Mouse (Mus musculus) cerebellum, adult 18-20 months (tissue): ENCODE data around the gene Daam1.

Experiments used
- DNase-seq, 2 experiments: peaks; one replicate each; pipeline ENCODE4 v3.0.0; 2021

Gene Daam1

DNA sequence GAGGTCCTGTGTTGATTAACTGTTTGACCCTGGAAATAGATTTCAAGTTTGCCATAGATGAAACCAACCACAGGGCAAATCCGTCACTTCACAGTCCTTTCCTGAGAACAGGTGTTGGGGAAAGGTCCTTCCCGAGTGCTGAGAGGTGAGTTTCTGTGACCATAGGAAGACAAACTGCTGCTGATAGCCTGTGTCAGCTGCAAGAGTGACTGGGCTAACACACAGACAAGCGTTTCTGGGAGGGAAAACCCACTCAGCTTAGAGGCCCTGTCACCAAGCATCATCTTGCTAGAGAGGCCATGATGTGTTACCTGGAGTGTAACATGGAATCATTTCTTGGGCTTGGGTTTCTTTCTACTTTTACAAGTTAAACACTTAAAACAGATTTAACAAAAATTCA lies 35.1 kb downstream of the Daam1 start:
- no peak for DNase-seq

DNA sequence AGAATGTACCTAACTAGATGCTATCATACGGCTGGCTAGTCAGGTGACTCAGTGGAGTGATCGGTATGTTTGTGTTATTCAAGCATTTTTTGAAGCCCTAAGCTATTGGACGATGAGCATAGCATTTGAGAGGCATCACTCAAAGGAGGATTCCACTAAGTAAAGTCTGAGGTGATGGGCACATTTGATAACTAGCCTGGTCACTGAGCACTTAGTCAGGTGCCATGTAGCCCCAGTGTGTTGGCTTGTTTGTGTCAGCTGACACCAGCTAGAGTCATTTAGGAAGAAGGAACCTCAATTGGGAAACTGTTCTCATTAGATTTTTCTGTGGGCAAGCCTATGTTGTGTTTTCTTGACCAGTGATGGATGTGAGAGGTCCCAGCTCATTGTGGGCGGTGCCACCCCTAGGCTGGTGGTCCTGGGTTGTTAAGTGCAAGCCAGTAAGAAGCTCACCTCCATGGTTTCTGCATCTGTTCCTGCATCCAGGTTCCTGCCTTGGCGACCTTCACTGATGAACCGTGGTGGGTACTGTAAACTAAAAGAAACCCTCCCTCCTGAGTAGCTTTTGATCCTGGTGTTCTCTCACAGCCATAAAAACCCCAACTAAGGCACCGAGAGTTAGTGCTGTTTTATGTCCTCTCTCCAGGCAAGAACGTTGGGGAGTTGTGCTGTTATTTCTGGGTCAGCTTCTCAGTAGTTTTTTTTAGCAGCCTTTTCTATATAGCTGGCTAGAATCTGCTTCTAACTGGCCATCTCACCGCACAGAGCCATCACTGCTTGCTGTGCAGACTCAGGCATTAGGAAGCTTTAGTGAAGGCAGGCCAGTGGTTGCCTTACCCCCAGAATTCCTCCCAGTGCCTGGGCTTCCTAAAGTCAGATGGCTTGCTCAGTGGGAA lies 36.7 kb downstream of the Daam1 start:
- no peak for DNase-seq

DNA sequence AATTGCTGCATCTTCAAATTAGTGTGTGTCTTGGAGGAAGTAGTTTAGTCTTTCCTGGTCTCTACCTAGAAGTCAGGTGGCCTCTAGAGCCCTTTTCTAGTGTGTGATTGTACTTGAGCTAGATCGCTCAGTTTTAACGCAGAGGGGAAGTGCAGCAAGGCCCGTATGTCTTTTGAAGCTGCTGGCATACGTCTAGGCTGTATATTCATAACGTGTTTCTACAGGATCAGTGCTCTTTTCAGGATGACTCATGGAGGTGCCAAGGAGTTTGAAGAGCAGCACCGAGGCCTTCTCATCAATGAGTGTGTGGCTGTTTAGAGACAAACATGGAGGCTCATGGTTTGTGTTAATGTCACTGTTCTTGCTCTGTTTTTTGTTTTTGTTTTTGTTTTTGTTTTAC lies 39.8 kb downstream of the Daam1 start:
- no peak for DNase-seq

DNA sequence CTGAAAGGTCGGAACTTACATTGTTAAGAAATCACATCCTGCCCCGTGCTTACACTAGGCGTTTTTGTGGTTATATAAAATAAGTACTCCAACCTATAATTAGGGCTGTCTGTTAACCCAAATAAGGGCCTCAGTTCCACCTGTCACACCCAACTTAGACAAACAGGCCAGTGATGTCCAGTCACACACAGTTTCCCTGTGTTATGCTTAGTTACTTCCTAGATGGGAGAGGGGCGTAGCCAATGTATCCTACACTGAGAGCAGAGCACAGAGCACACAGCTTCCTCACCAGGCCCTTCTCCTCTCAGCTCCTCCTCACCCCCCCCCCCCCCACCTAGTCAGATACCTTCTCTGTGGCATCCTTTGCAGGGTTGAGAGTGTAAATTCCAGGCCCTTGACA lies 41.5 kb downstream of the Daam1 start:
- DNase-seq = no peak

DNA sequence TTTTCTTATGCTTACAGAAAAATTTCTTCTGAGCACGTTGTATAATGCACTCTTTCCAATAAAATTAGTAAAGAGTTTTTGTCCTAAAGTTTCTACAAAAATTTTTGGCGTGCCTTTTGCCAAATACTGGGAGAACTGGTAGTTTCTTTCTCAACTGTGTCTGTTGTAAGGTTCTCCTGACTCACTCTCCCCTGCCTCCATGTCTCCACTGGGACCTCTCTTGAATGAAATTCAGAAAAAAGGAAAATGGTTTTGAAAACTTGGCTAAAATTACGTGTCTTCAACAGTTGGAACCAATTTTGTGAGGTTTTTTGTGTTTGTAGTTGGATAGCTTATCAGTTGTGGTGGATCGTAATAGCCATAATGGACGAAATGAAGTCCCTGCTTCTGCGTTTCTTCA lies 43.7 kb downstream of the Daam1 start:
- DNase-seq = no peak

DNA sequence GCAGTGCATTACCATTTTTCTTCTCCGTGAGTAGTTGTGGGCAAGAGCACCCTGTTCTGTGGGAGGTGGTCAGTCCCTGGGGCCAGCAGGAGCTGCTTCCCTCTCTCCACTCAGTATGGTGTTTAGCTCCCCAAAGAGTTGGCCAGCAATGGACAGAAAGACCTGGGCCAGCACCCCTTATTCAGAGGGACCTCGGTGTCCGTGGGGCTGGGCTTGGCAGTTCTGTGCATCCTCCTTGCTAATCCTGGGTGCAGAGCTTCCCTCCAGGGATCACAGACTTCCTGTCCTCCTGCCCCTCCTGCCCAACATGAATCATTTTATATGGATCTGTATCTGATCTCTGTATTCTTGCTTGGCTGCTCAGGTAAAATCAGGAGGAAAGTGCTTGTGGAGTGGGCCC lies 44.1 kb downstream of the Daam1 start:
- no peak for DNase-seq

DNA sequence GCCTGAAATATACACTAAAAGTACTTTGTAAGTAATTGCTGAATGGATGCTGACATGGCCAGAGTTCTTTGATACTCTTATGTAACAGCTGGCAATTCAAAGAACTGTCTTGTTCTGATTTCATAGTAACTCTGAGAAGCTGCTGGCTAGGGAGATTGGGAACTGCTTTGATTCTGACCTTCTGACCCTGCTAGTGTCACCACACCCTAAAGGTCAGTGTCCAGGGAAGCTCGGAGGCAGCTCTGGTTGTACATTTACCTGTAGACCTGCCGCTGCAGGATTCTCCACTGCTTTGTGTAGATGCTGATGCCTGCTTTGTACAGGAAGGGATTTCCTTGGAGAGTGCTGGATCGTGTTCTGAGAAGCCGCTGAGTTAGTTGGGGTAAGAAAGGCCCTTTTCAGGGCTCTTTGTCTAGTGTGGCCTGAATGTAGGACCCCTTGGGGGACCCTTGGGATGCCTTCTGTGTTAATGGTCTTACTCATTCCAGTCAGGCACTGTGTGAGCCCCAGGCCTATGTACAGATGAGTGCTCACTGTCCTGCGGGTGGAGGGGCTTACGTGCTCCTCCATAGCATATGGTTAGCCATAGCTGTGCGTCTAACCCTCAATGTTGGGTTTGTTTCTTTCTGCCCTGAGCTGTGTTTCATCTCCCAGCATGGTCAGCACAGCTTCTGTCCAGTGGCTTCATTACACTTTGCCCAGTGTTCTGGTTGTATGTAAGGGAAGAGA lies 45.0 kb downstream of the Daam1 start:
- DNase-seq = no peak

DNA sequence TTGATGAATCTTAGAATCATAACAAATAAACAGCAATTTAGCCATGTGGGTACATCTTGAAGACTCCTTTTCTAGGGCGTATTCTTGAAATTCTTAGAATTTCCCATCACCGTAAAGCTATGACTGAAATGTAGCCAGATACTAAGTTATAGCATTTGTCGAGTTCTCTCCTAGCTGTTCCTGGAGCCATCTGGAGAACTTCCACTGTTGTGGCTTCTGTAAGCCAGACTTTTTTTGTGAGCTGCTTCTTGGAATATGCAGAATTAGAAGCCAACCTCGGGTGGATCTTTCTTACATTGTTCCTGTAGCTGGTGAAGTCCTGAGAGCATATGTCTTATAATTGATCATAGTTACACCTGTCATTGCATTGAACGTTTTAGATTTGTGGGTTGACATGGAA lies 50.1 kb downstream of the Daam1 start:
- no peak for DNase-seq

DNA sequence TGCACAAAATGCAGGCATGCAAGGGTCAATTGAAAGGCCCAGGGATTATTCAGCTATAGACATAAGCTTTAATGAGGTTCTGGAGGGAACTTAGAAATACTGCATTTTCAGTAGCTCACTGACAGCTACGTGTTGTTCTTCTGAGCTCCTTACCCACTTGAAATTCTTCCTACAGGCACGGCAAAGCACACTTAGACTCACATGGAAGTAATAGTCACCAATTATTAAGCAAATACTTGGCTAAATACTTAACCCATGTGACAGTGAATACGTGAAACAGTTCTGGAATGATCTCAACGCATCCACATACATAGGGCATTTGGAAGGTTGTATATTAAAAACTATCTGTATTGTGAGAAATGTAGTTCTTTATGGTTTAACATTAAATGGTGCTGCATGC lies 50.6 kb downstream of the Daam1 start:
- no peak for DNase-seq

DNA sequence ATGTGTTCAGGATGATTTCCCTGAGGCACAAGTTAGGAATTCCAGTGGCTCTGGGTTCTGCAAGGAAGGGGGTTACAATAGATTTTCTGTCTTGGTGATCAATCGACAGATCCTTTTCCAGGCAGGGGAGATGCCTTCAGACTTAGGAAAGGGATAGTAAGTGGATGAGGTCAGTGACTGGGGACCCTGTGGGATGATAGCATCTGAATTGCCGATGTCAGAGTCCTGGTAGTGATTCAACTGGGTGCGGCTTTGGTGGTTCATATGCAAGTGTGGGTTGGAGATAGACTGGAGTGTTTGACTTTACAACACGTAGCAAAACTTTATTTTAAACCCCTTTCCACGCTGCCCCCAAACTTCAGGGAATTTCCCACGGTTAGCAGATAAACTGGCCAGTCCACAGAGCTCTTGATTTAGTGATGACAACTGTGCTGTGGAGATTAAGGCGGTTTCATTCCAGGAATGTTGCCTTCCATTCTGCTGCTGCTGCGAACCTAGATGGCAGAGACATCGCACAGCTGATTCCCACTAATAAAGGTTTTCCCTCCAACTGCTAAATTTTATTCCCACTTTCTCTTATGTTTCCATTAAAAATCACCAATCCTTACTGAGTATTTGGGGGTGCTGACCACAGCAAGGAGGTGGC lies 52.3 kb downstream of the Daam1 start:
- DNase-seq = no peak

DNA sequence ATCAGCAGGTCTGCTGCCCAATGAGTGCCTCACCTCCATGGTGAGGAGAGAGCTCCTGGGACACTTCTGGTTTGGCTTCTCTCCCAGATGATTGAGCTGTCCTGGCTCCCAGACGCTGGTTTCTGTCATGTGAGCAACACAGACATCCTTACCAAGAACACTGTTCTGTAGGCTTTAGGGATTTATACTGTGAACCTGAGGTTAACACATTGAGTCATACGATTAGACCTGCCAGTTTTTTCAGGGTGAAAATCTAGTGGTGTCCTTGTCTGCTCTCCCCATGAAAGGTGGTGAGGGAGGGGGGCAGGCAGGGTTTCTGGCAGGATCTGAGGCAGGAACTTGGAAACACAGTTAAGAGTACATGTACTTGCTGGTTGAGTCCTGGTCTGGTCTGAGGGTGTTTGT lies 54.3 kb downstream of the Daam1 start:
- no peak for DNase-seq

DNA sequence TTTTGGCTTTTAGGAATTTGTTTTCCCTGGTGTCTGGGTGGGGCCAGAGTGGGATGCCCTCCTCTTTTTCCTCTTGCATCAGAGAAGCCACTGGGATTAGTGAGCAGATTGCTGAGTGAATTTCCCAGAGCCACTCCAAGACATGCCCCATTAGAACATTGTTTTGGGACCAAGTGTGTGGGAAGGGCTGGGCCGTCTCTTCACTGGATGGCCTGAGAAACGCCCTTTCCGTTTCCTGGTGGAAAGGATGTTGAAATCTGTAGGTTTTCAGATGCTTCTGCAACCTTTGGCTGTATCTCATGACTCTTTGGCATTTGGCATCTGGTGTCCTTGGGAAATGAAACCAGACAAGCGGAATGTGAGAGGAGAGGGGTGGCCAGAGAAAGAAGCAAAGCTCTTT lies 54.8 kb downstream of the Daam1 start:
- DNase-seq = no peak

DNA sequence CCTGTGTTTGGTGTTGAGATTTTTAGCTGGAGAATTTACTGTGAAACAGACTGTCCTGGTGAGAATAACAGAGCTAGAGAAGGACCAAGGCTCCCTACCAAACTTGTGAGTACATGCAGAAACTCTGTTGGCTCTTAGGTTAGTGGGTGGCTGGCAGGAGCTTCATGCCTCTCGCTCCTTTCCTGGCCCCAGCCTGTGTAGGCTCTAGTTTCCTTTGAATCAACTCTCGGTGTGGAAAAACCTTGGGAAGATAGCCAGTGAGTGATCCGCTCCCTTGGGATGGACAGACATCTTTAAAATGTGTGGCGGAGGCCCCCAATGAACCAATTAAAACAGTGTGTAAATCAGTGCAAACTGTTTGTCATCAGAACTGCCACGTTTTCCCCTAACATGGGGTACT lies 55.5 kb downstream of the Daam1 start:
- no peak for DNase-seq

DNA sequence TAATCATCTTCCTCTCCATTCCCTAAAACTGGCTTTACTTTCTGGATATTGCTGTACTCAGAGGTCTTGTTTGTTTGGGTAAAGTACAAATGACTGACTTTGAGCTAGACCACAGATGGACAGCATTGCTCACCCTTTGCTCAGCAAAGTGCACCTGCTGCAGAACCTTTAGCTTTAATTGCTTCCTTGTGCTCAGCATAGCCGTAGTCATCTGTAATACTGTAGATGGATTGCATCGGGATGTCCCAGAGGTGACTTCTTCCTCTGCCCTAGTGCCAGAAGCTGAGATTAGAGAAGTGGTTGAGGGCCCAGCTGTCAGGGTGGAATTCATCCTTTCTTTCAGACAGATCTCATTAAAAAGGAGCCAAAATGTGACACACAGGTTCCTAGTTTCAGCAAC lies 56.1 kb downstream of the Daam1 start:
- DNase-seq = no peak

DNA sequence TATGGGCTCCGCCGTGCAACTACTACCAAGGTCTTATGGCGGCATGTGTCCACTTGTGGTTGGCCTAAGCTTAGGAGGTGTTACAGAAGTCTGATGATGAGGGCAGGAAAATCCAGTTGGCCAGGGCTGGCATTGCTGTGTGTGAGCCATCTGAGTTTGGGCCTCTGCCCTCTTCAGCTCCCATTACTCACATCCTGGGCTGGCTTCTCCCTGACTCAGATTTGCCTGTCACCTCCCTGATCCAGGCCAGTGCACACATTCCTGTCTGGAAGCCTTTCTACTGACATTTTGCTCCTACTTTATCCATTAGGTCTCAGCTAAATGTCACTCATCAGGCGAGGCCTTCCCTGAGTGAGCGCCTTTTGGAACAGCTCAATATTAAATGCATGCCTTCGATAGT lies 57.5 kb downstream of the Daam1 start:
- no peak for DNase-seq

DNA sequence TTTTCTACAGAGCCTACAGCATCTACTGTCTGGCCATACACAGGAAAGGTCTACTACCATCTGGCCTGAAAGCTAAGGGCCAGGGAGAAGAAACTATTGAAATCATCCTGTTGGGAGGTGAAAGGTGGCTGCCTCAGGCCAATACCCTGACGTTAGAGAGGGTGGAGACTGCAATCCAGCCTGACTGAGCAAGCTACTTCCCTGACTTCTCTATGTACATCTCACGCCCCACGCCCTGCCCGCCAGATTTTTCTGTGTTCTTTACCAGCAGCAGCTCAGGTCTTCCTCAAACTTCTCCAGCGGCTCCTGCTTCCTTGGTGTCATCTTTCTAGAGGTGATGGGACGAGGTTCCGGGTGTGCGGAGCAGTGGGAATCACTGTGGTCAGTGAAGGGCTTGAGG lies 58.4 kb downstream of the Daam1 start:
- DNase-seq = no peak

DNA sequence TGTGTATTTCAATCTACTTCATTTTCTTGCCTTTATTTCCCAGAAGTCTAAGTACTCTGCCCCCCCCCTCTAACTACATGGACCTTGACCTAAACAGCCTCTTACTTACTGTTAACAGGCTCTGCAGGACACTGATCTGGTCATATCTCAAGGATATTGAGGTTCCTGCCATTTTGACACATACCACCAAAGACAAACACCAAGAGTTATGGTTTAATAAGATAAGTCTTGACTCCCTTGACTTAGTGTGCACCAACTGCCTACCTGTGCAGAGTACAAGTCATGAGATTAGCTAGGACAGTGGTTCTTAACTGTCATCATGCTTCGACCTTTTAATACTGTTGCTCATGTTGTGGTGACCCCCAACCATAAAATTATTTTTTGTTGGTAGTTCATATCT lies 59.4 kb downstream of the Daam1 start:
- no peak for DNase-seq

DNA sequence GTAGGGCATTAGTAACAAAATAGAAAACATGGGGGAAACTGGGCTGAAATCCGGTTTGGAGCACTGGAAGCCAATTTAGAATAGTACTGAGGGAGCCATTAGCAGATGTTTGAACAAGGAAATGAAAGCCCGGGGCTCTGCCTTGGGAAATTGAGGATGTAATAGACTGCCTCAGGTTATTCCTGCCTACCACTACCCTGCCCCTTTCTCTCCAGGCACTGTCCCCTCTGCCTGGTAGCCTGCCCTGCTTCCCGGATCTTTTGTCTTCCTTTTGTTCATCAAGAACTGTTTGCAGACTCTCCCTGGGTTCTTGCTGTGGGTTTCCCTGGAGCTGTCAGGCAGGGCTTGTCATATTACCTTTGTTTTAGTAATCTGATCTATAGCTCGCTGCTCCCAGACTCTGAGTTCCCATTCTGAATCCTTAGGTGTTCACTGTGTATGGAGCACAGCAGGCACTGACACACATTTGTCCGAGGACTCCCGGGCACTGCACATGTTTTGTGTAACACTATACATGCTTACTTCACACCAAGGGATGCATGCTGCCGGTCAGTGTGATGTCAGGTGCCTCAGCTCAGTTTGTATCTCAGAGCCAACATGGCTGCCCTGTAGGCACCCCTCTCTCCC lies 61.0 kb downstream of the Daam1 start:
- DNase-seq = no peak

DNA sequence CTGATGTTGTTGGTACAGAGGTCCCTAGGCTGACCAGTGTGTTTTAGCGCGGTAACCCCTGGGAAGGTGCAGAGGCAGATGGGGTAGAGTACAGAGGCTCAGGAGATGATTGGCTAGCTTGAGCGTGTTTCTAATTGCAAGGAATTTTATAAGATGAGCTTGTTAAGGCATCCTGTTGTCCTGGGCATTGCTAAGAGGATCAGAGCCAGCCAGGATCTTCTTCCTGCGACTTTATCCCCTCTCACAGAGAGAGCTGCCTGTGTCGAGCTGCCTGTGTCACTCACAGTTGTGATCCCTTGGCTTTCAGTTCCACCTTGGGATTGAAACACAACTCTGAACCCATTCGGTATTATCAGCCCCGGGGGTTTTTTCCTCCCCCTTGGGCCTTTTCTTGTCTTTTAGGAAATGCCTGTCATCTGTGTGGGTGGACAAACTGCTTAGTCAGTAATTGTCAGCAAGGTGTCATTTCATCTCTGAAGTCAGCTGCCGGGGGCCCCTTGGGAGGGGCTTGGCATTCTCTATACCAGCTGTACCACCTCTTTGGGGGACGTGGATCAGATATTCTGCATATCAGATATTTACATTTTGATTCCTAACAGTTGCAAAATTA lies 62.2 kb downstream of the Daam1 start:
- no peak for DNase-seq

DNA sequence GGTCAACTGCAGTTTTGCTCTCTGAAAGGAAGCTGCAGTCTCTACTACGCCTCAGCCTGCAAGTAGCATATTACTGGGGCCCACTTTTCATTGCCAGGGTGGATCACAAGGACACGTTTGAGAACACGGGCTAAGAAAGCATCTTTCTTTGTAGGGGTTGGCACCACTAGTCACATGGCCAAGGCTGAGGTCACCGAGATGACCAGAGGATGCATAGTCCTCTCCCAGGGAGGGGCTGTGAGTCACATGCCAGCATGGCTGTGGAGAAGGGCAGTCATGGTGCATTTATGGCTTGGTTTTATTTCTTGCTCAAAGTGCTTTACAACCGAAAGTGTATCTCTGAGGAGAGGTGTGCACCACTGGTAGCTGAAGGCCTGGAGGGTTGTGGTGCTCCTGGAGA lies 67.4 kb downstream of the Daam1 start:
- peak in 1 of 2 experiments; percentile 21 for DNase-seq

DNA sequence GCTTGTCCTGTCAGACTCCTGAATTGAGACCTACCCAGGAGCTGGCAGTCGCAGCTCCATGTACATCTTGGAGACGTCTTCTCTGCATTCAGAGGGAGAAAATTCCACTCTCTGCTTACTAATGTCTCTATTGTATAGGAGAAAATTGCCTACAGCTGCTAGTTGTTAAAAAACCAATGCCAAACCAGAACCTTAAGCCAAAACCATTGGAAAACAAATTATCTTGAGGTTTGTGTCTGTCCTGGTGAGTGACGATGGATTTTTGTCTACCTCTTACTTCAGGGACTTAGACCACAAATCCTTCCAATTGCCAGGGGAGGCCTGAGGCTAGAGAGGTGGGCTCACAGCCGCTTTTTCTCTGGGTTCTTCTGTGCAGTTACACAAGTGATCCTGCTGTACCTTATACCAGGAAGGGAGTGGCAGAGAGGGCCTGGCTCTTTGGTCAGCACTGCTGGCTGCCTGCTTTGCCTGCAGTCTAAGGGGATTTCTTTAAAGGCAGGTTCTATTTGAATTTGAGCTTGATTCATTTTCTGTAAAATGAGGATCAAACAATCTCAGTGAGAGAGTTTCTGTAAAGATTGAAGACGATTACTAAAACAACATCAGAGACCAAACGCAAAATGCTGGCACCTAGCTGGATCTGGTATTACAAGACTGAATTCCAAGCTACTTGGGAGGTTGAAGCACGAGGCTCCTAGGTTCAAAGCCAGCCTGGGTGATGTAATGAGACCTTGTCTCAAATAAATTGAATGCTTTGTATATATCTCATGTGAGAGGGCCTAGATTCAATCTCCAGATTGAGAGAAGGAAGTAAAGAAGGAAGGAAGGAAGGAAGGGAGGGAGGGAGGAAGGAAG lies 68.0 kb downstream of the Daam1 start:
- DNase-seq = no peak

DNA sequence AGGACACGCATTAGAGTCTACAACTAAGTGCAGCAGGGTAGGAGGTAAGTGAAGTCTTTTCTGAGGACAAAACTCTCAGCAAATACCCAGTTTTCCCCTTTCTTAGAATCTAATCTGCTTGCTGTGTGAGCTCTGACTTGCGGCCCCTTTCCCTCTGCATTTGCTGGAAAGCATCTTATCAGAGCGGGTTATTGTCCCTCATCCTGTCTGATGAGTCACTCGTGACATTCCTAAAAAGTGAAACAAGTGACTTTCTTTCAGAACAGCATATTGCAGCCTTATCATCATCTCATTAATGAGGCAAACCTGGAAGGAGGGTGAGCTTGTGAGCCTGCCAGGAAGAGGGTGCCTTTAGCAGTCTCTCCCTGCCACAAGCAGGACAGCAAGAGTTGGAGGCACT lies 68.7 kb downstream of the Daam1 start:
- DNase-seq = no peak
